Mouse (Mus musculus): ENCODE measurements around the gene Hrh2.

DNA sequence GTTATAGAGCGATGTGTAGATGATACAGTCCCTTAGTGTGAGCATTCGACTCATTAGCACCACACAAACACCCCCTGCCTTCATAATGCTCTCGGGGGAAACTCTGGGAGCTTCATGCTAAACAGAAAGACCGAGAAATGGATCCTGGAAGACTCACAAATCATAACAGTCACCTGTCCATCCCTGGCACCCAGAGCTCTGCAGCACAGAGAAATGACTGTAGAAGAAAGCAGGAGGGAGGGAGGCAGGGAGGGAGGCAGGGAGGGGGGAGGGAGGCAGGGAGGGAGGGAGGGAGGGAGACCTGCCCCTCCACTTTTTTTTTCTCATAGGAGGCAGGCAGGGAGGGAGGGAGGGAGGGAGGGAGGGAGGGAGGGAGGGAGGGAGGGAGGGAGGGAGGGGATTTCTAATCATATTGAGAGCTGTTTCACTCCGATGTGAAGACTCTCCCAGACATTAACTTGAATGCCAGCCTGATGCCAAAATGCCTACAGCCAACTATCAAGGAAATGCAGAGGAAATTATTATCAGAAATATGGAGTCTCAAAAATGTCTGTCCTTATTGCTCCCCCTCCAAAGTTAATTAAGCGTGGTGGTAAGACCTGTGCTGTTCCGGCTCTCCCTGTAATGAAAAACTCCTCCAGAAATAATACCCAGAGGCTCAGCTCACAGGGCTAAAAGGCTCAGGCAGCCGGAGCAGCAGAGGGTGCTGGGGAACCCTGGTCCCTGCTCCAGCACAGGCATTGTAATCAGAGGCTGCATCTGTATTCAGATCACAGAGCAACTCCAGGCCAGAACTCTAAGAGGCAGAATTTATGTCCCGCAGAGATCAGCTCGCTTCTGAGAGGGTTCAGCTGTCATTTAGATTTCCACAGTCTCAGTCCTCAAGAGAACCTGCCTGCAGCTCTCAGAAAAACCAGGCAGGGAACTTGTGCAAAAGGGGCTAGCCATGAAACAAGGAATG lies 19.9 kb downstream of the Hrh2 start:
- TF ChIP-seq CTCF (IDR thresholded peaks at IDR 0.05; ENCODE audit: insufficient read depth, low read depth, low read length) (no peak), POLR2A (IDR thresholded peaks at IDR 0.05; ENCODE audit: insufficient read depth, low read depth, low read length) (no peak)
